Mouse (Mus musculus) MEL (cell line): ENCODE measurements around the gene Zfp697. TPM values are rescaled to one million over a fixed set of nuclear protein-coding genes. Genes with fewer than 3 reads are reported as not detected.

ENCODE experiments used
- DNase-seq: peaks from one replicate; pipeline ENCODE4 v3.0.0; 2011; ENCODE audit warnings: low read depth, low spot score
- H3K27ac ChIP-seq: 2 replicates; pipeline ENCODE4 v1.5.1; 2012; ENCODE audit warnings: low read depth, mild to moderate bottlenecking, control low read depth, low read length, moderate library complexity; ENCODE audit not compliant: control insufficient read depth
- H3K27me3 ChIP-seq, 2 experiments: fragments of 150-350 bp in 1 of 2; sonication (generic) in 1 of 2; 2 replicates each; pipeline ENCODE4 v1.6.1; 2012; ENCODE audit warnings: low read length in 2 of 2, mild to moderate bottlenecking in 2 of 2, improper control_type of control experiment in 1 of 2, moderate library complexity in 1 of 2; ENCODE audit not compliant: insufficient read depth in 2 of 2, control insufficient read depth in 1 of 2
- H3K36me3 ChIP-seq, 2 experiments: 2 replicates each; pipeline ENCODE4 v1.6.1; 2012 to 2014; ENCODE audit warnings: low read length in 2 of 2, improper control_type of control experiment in 1 of 2, inconsistent platforms in 1 of 2, mild to moderate bottlenecking in 1 of 2; ENCODE audit not compliant: insufficient read depth in 2 of 2, control insufficient read depth in 1 of 2
- H3K4me1 ChIP-seq, 2 experiments: fragments of 150-350 bp in 1 of 2; sonication (generic) in 1 of 2; 2 replicates each; pipeline ENCODE4 v1.6.1; 2012; ENCODE audit warnings: low read length in 2 of 2, improper control_type of control experiment in 1 of 2, mild to moderate bottlenecking in 1 of 2; ENCODE audit not compliant: insufficient read depth in 2 of 2, control insufficient read depth in 1 of 2
- H3K4me3 ChIP-seq, 2 experiments: fragments of 150-350 bp in 1 of 2; sonication (generic) in 1 of 2; 2 replicates each; pipeline ENCODE4 v1.5.1; 2012; ENCODE audit warnings: low read depth in 2 of 2, low read length in 2 of 2, mild to moderate bottlenecking in 2 of 2, moderate library complexity in 2 of 2, control low read depth in 1 of 2, improper control_type of control experiment in 1 of 2; ENCODE audit not compliant: control insufficient read depth in 1 of 2, insufficient read depth in 1 of 2
- H3K79me2 ChIP-seq: 2 replicates; pipeline ENCODE4 v1.6.1; 2012; ENCODE audit warnings: mild to moderate bottlenecking, low read length, moderate library complexity; ENCODE audit not compliant: control insufficient read depth, poor library complexity, insufficient read depth
- H3K9ac ChIP-seq: 2 replicates; pipeline ENCODE4 v1.6.1; 2012; ENCODE audit warnings: low read depth, mild to moderate bottlenecking, control low read depth, low read length, moderate library complexity; ENCODE audit not compliant: control insufficient read depth, poor library complexity, severe bottlenecking
- H3K9me3 ChIP-seq: fragments of 150-350 bp; sonication (generic); replicated peaks from 2 replicates; pipeline ENCODE4 v1.6.1; 2012; ENCODE audit warnings: mild to moderate bottlenecking, low read length, improper control_type of control experiment, moderate library complexity; ENCODE audit not compliant: insufficient read depth
- BHLHE40 ChIP-seq: IDR thresholded peaks from 2 replicates; pipeline ENCODE4 v1.6.1; 2012; ENCODE audit warnings: low read depth, mild to moderate bottlenecking, inconsistent platforms, low read length, improper control_type of control experiment, borderline replicate concordance
- CTCF ChIP-seq, 3 experiments: IDR thresholded peaks in 2 of 3; conservative IDR thresholded peaks in 1 of 3; 2 replicates each; pipeline ENCODE4 v1.5.1; 2011 to 2012; ENCODE audit warnings: low read length in 3 of 3, low read depth in 2 of 3, mild to moderate bottlenecking in 2 of 3, improper control_type of control experiment in 1 of 3, inconsistent platforms in 1 of 3, mixed read lengths in 1 of 3, moderate library complexity in 1 of 3; ENCODE audit not compliant: control insufficient read depth in 1 of 3, insufficient read depth in 1 of 3, poor library complexity in 1 of 3, severe bottlenecking in 1 of 3
- E2F4 ChIP-seq: IDR thresholded peaks from 2 replicates; pipeline ENCODE4 v1.6.1; 2011; ENCODE audit warnings: low read depth, low read length, improper control_type of control experiment, borderline replicate concordance
- GABPA ChIP-seq: IDR thresholded peaks from 2 replicates; pipeline ENCODE4 v1.6.1; 2012; ENCODE audit warnings: low read depth, mild to moderate bottlenecking, inconsistent platforms, low read length, improper control_type of control experiment, moderate library complexity
- GATA1 ChIP-seq: IDR thresholded peaks from 2 replicates; pipeline ENCODE4 v1.6.1; 2011; ENCODE audit warnings: low read depth, low read length, improper control_type of control experiment
- HCFC1 ChIP-seq: IDR thresholded peaks from 2 replicates; pipeline ENCODE4 v1.6.1; 2012; ENCODE audit warnings: low read depth, mild to moderate bottlenecking, inconsistent platforms, low read length, improper control_type of control experiment, moderate library complexity
- JUND ChIP-seq: IDR thresholded peaks from 2 replicates; pipeline ENCODE4 v1.6.1; 2011; ENCODE audit warnings: low read depth, mild to moderate bottlenecking, improper control_type of control experiment, low read length
- KAT2A ChIP-seq: conservative IDR thresholded peaks from 2 replicates; pipeline ENCODE4 v1.6.1; 2012; ENCODE audit warnings: low read depth, low read length, improper control_type of control experiment, inconsistent platforms
- MAFK ChIP-seq: IDR thresholded peaks from 2 replicates; pipeline ENCODE4 v1.6.1; 2011; ENCODE audit warnings: low read depth, mild to moderate bottlenecking, low read length, improper control_type of control experiment, borderline replicate concordance
- MAZ ChIP-seq: IDR thresholded peaks from 2 replicates; pipeline ENCODE4 v1.6.1; 2012; ENCODE audit warnings: low read depth, mild to moderate bottlenecking, inconsistent platforms, low read length, improper control_type of control experiment
- MEF2A ChIP-seq: IDR thresholded peaks from 2 replicates; pipeline ENCODE4 v1.6.1; 2014; ENCODE audit warnings: low read depth, mild to moderate bottlenecking, inconsistent platforms, low read length, improper control_type of control experiment; ENCODE audit not compliant: poor library complexity, insufficient replicate concordance, severe bottlenecking; ENCODE audit errors: extremely low read depth
- MXI1 ChIP-seq: IDR thresholded peaks from 2 replicates; pipeline ENCODE4 v1.6.1; 2011; ENCODE audit warnings: mild to moderate bottlenecking, low read depth, low read length, improper control_type of control experiment
- MYB ChIP-seq: IDR thresholded peaks from 2 replicates; pipeline ENCODE4 v1.6.1; 2011; ENCODE audit warnings: mild to moderate bottlenecking, low read depth, low read length, improper control_type of control experiment
- NELFE ChIP-seq: IDR thresholded peaks from 2 replicates; pipeline ENCODE4 v1.6.1; 2011; ENCODE audit warnings: low read depth, low read length, improper control_type of control experiment
- POLR2A ChIP-seq, 2 experiments: IDR thresholded peaks; 2 replicates each; pipeline ENCODE4 v1.6.1; 2011 to 2012; ENCODE audit warnings: low read length in 2 of 2, mild to moderate bottlenecking in 2 of 2, control low read depth in 1 of 2, improper control_type of control experiment in 1 of 2, low read depth in 1 of 2, moderate library complexity in 1 of 2; ENCODE audit not compliant: control insufficient read depth in 1 of 2, insufficient read depth in 1 of 2, poor library complexity in 1 of 2
- RAD21 ChIP-seq: IDR thresholded peaks from 2 replicates; pipeline ENCODE4 v1.6.1; 2011; ENCODE audit warnings: mild to moderate bottlenecking, low read depth, low read length, improper control_type of control experiment
- TAL1 ChIP-seq: IDR thresholded peaks from 2 replicates; pipeline ENCODE4 v1.6.1; 2012; ENCODE audit warnings: mild to moderate bottlenecking, inconsistent platforms, low read length, moderate library complexity, mixed read lengths
- TCF12 ChIP-seq: IDR thresholded peaks from 2 replicates; pipeline ENCODE4 v1.6.1; 2014; ENCODE audit warnings: low read depth, mild to moderate bottlenecking, inconsistent platforms, low read length, improper control_type of control experiment, moderate library complexity
- USF2 ChIP-seq, 2 experiments: IDR thresholded peaks; 2 replicates each; pipeline ENCODE4 v1.6.1; 2011 to 2012; ENCODE audit warnings: improper control_type of control experiment in 2 of 2, low read length in 2 of 2, borderline replicate concordance in 1 of 2, inconsistent platforms in 1 of 2, low read depth in 1 of 2, mild to moderate bottlenecking in 1 of 2; ENCODE audit not compliant: insufficient read depth in 1 of 2
- ZKSCAN1 ChIP-seq: IDR thresholded peaks from 2 replicates; pipeline ENCODE4 v1.6.1; 2012; ENCODE audit warnings: low read depth, mild to moderate bottlenecking, inconsistent platforms, low read length, improper control_type of control experiment, moderate library complexity
- ZMIZ1 ChIP-seq: IDR thresholded peaks from 2 replicates; pipeline ENCODE4 v1.6.1; 2012; ENCODE audit warnings: low read depth, mild to moderate bottlenecking, inconsistent platforms, low read length, improper control_type of control experiment, moderate library complexity
- ZNF384 ChIP-seq: IDR thresholded peaks from 2 replicates; pipeline ENCODE4 v1.6.1; 2012; ENCODE audit warnings: low read depth, mild to moderate bottlenecking, inconsistent platforms, low read length, improper control_type of control experiment
- polyA plus RNA-seq, 2 experiments: library from polyadenylated mRNA; stranded (reverse) in 1 of 2; unstranded in 1 of 2; fragments of >175 nt in 1 of 2; fragments of >200 nt in 1 of 2; gene quantifications; 2 replicates each; pipeline versions ENCODE4 v1.2.1 to v1.2.4; 2012; ENCODE audit warnings: low replicate concordance in 2 of 2, low read depth in 1 of 2; ENCODE audit not compliant: insufficient read length in 2 of 2, insufficient read depth in 1 of 2, missing spikeins in 1 of 2
- total RNA-seq: library from RNA; depleted of rRNA; stranded (reverse); fragments of 300-350 nt; gene quantifications from 2 replicates; pipeline ENCODE4 v1.2.3, GENCODE M21; 2012

Zfp697 gene
- total and polyA plus RNA-seq, 3 experiments, result 0.04 TPM; not detected in 2

DNA sequence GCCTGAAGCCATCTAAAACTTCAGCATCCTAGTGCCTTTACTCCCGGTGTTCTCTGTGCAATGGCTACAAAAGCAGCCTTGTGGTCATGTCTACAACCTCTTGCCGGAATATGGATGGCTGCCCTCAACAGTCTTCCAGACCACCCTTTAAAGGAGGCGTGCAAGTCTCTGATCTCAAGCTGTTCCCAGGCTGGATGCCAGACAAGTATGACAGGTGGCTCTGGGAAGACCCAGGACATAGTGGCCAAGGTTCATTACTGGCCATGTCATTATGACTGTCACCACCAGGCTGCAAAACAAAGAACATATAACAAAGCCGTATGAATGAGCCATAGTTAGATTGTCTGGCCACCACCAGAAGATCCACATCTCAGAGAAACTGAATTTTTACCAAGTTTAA is 4.0 kb upstream of the Zfp697 start (continued):
- no peak for TF ChIP-seq TCF12
- no peak for TF ChIP-seq TAL1
- no peak for TF ChIP-seq POLR2A (IDR thresholded peaks at IDR 0.05; ENCODE audit: control insufficient read depth in 1 of 2, insufficient read depth in 1 of 2, low read depth in 1 of 2, low read length in 2 of 2, poor library complexity in 1 of 2)
- no peak for TF ChIP-seq MXI1
- TF ChIP-seq, all 39 proteins: peak for 0

- H3K36me3 ChIP-seq, result no peaks in the 10 kb centered on the region
- H3K4me1 ChIP-seq, result no peaks in the 10 kb centered on the region
- H3K9me3 ChIP-seq, result no peaks in the 10 kb centered on the region
- no peak for DNase-seq
- H3K27ac ChIP-seq, result no peak overlapping the region
- H3K79me2 ChIP-seq, result no peaks in the 10 kb centered on the region
- no peak overlapping the region for H3K4me3 ChIP-seq
- peaks cover 3 to 5% of the 10 kb centered on the region in 2 experiments; a peak in 3 of 4 replicates for H3K27me3 ChIP-seq
- no peak overlapping the region for H3K9ac ChIP-seq
- TF ChIP-seq CTCF (IDR thresholded peaks at IDR 0.05 in 2 of 3, conservative IDR thresholded peaks at IDR 0.05 in 1 of 3; ENCODE audit: control insufficient read depth in 1 of 3, insufficient read depth in 1 of 3, low read depth in 2 of 3, low read length in 3 of 3, poor library complexity in 1 of 3, severe bottlenecking in 1 of 3), result no peak
- no peak for TF ChIP-seq MYB
- no peak for TF ChIP-seq HCFC1
- TF ChIP-seq GATA1, result no peak
- TF ChIP-seq MAZ, result no peak
- no peak for TF ChIP-seq KAT2A
- TF ChIP-seq MAFK, result no peak
- TF ChIP-seq BHLHE40, result no peak
- no peak for TF ChIP-seq ZMIZ1
- no peak for TF ChIP-seq ZNF384
- TF ChIP-seq TCF12, result no peak
- no peak for TF ChIP-seq JUND
- no peak for TF ChIP-seq USF2 (IDR thresholded peaks at IDR 0.05; ENCODE audit: borderline replicate concordance in 1 of 2, insufficient read depth in 1 of 2, low read depth in 1 of 2, low read length in 2 of 2)
- no peak for TF ChIP-seq ZKSCAN1
- no peak for TF ChIP-seq RAD21
- no peak for TF ChIP-seq NELFE
- no peak for TF ChIP-seq MEF2A
- no peak for TF ChIP-seq E2F4
- TF ChIP-seq GABPA, result no peak
Measured at GRCm38 (mm10) chr3:98379236-98379635, 3.0 kb upstream of the Zfp697 start.
